Mouse (Mus musculus): ENCODE measurements around the gene Fam240a.

Fam240a gene

DNA sequence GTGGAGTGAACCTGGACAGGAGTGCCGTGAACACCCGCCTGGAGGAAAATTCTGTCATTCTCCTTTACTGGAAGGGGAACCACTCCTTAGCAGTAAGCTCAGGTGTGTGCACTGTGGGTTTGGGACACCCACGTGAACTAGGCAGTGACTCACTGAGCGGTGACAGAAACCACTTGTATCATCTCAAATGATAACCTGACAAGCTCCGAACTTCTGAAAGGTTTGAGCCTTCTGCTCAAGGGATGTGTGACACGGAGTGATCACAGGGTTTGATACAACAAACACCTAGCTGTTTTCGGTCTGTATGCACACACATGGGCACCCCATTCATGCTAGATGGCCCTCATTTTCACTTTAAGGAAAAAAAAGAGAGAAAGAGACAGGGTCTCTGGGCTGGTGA, at the start of gene Fam240a:
Gene Fam240a, minus strand, starts transcription at position 76 of the 400 bp plus-strand sequence.
- no peak for DNase-seq (ENCODE audit: inconsistent ontology term)

GRCm38 (mm10) chr9:110965910-110966231, 49.2 kb upstream of the Fam240a start:
- DNase-seq (ENCODE audit: inconsistent ontology term), result no peak

GRCm38 (mm10) chr9:110965062-110965909, 48.6 kb upstream of the Fam240a start:
- no peak for DNase-seq (ENCODE audit: inconsistent ontology term)

DNA sequence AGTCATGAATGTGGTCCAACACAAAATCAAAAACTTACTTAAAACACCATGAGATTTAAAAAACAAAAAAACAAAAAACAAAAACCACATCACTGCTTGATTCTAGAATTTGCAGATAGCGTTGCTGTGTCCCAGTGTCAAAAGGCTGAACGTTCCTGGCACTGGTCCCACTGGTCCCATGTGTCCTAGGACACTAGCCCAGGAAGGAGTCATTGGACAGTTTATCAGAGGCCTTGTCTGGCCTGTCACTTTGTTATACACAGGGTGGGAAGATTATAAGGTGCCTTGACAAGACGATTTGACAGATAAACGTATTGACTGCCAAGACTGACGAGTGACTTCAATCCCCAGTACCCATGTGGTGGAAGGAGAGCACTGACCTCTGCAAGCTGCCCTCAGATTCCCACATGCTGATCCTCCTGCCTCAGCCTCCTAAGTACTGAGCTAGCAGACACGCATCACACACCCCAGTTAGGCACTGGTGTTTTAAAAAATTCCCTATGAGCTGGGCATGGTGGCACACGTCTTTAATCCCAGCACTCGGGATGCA, 47.0 kb upstream of the Fam240a start:
- DNase-seq (ENCODE audit: inconsistent ontology term), result no peak

- no peak for DNase-seq (ENCODE audit: inconsistent ontology term)
Observed at GRCm38 (mm10) chr9:110961386-110961785, 44.7 kb upstream of the Fam240a start.

DNA sequence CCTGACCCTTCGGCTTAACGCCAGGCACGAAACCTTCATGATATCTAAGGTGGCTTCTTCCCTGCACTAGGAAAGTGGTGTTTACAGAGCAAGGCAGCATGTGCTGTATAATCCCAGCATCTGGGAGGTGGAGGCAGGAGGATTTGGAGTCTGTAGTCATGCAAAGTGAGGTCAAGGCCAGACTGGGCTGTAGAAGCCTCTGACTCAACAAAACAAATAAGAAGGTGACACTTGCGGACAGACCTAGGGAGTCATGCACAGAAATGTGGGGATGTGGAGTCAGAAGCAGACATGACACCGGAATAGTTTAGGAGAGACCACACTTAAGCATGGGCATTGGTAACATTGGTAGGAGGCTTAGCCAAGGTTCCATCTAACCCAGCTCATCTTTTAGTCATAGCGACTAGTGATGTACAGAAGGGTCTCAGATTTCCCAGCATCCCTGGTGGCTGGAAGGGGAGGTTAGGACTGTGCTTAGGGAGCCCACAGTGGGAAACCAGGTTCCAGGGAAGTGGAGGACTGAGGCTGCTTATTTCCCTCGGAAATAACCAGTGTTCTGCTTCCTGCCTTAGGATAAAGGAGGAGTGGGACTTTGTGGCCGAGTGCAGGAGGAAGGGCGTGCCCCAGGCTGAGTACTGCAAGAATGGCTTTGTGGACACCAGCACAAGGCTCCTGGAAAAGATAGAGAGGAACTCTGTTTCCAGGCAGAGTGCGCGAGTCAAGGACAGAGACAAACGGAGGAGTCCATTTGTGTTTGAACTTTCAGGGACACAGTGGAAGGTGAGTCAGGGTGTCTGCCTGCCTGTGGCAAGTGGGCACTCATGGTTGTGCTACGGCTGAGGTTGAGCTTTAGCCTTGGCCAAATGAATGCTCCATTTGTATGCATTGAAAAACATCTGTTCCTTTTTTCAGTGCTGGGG, 43.8 kb upstream of the Fam240a start:
- no peak for DNase-seq (ENCODE audit: inconsistent ontology term)

DNA sequence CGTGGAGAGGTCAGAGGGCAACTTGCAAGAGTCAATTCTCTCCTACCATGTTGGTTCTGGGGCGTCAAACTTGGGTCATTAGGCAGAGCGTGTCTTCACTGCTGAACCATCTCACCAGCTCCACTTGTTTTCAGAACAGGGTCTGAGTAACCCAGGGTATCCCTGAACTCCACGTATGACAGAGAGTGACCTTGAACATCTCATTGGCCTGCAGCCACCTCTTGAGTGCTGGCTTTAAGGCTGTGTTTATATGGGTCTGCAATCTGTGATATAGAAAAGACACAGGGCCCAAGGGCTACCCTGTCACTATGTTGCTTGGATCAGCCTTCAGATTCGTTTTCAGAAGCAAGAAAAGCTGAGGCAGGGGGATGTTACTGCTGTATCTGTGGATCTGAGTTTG, 43.0 kb upstream of the Fam240a start:
- no peak for DNase-seq (ENCODE audit: inconsistent ontology term)

DNA sequence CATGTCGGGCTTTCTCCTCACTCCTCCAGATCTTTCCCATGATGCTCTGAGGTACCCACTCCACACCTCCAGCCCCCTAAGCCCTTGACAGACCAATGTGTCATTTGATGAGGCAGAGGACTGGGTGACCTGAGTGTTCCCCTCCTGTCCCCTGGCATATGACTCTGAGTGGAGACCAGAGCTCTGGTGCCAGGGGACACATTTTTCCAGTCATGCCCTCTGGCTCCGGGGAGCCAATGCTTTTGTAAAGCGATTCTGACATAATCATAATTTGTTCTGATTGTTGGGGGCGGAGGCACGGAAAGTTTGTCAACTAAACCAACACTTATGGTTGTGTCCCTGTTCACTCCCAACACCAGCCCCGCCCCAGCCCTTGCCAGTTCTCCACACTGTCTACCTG, 39.3 kb upstream of the Fam240a start:
- DNase-seq (ENCODE audit: inconsistent ontology term), result no peak

- no peak for DNase-seq (ENCODE audit: inconsistent ontology term)
Observed at GRCm38 (mm10) chr9:110954681-110955445, 38.2 kb upstream of the Fam240a start.

- DNase-seq (ENCODE audit: inconsistent ontology term), result peak; percentile 74
Observed at GRCm38 (mm10) chr9:110953550-110954461, 37.1 kb upstream of the Fam240a start.

- no peak for DNase-seq (ENCODE audit: inconsistent ontology term)
Observed at GRCm38 (mm10) chr9:110952931-110953549, 36.4 kb upstream of the Fam240a start.

DNA sequence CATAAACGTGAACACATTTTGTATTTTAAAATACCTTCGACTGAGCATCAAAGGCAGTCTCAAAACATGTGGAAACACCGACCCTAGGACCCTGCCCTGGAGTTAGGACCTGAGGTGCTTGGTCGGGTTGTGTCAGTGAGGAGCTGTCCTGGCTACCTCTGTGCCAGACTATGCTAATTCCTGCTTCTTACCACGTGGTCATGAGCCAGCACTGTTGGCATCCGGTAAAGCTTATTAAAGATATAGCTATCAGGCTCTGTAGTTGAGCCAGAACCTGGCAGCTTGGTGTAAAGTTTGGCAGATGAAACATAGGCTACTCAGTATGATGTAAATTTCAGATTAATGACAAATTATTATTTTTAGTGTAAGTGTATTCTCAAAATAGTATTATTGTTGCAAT, 35.7 kb upstream of the Fam240a start:
- DNase-seq (ENCODE audit: inconsistent ontology term), result no peak

GRCm38 (mm10) chr9:110951866-110952265, 35.2 kb upstream of the Fam240a start:
- DNase-seq (ENCODE audit: inconsistent ontology term), result no peak

DNA sequence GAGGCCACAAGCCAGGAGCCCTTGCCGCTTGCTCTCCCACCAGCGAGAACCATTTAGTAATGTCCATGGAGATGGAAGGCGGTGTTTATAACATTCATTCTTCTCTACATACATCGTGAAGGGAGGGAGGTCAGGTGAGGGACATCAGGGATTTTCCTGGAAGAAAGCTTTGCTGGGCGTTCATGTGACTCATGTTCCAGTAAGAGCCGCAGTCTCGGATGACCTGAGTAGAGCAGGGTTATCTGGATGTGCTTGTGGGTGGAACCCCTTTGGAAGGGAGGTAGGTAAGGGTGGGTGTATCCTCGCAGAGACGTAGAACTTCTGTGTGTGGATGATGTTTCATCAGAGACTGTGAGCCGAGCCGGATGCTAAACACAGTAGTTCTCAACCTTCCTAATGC, 34.7 kb upstream of the Fam240a start, which contains the start of gene Lrrc2:
Gene Lrrc2, plus strand, starts transcription at position 149 of the 400 bp plus-strand sequence.
- DNase-seq (ENCODE audit: inconsistent ontology term), result no peak

GRCm38 (mm10) chr9:110950109-110950508, 33.4 kb upstream of the Fam240a start:
- DNase-seq (ENCODE audit: inconsistent ontology term), result no peak

GRCm38 (mm10) chr9:110948813-110949310, 32.2 kb upstream of the Fam240a start:
- no peak for DNase-seq (ENCODE audit: inconsistent ontology term)

- DNase-seq (ENCODE audit: inconsistent ontology term), result no peak
Observed at GRCm38 (mm10) chr9:110947900-110948299, 31.2 kb upstream of the Fam240a start.

DNA sequence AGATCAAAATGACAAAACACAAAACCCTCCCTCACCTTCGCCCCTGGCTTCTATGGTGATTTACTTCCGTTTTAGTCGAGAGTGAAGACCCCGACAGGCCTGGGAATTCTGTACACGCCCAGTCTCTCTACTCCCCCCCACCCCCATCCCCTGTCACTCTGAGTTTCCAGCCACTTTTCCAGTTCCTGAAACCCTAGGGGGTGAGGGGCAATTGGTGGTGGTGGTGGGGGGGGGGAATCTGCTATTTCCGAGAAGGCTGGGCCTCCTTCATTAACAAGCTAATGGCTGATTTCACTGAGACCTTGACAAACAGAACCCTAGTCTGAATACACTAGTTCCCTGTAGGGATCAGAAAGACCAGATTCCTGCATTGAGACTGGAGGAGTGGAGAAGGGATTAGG, 30.6 kb upstream of the Fam240a start:
- no peak for DNase-seq (ENCODE audit: inconsistent ontology term)

GRCm38 (mm10) chr9:110946548-110947044, 29.9 kb upstream of the Fam240a start:
- DNase-seq (ENCODE audit: inconsistent ontology term), result no peak

DNA sequence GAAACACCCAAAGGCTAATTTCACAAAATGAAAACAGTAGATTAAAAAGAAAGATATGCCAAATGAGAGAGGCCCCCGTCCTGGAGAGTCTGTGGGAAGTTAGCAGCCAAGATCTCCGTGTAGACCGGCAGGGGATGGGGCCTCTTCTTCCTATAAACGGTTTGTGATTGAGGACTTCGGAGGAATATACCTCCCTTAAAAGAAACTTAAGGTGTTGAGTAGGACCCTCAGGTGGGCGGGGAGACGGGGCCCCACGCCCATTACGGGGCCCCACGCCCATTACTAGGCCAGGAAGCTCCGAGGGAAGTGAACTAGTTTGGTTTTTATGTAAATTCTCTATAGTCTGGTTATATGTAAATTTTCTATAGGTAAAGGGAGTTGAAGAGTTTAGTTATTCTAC, 29.3 kb upstream of the Fam240a start, which contains the start of gene Tdgf1:
Gene Tdgf1, minus strand, starts transcription at position 233 of the 400 bp plus-strand sequence.
- no peak for DNase-seq (ENCODE audit: inconsistent ontology term)

All from Muller cell, postnatal 12 days (primary cell).